ENCODE assay signal across 9 mouse cellular contexts in genomic region chr19:53851826-53852698, GRCm38 (mm10). TPM values are rescaled to one million over a fixed set of nuclear protein-coding genes. Genes with fewer than 3 reads are reported as not detected.
DNase-seq lines count a peak whose midpoint lies in the region; ATAC-seq and TF ChIP-seq lines count a peak whose summit lies in the region.
"Had no signal": no experiment of that assay in that cellular context is flagged by ENCODE, and none has a peak within 500 bp of the region (broad histone marks: within the 10 kb centered on the region; RNA-seq: fewer than 3 reads in every experiment).

No protein-coding gene starts in this region.

- no peak for TF ChIP-seq CTCF in left cerebral cortex, adult 2 months (IDR thresholded peaks at IDR 0.05)

- H3K9me3 ChIP-seq in embryonic facial prominence, embryonic 12.5 days = no peaks in the 10 kb centered on the region
- H3K9me3 ChIP-seq in hindbrain, embryonic 12.5 days (replicated peaks) = no peaks in the 10 kb centered on the region
- H3K9me3 ChIP-seq in neural tube, embryonic 12.5 days = no peaks in the 10 kb centered on the region

- 0 out of 2 replicates have a peak, but pooled peaks have one; percentile 4 for ATAC-seq in embryonic facial prominence, embryonic 12.5 days (ENCODE audit: insufficient number of reproducible peaks, insufficient read depth, low FRiP score, low TSS enrichment)
- ATAC-seq in hindbrain, embryonic 12.5 days (ENCODE audit: low FRiP score) = peak; percentile 39; the same call in 1 of the 2 replicates
- peak; percentile 43 for ATAC-seq in neural tube, embryonic 12.5 days (ENCODE audit: low FRiP score, low read depth)

- H3K27me3 ChIP-seq in embryonic facial prominence, embryonic 12.5 days = no peaks in the 10 kb centered on the region
- no peaks in the 10 kb centered on the region for H3K27me3 ChIP-seq in hindbrain, embryonic 12.5 days
- peaks cover 11% of the 10 kb centered on the region; the same call in 1 of the 2 replicates for H3K27me3 ChIP-seq in neural tube, embryonic 12.5 days (replicated peaks)

- intact Hi-C loops in left cerebral cortex, adult 2 months (cut with DNase I) = loop anchor here (5.0 kb wide), 2 partner anchors 45 to 50 kb away; no protein-coding TSS in a partner anchor

- WGBS in embryonic facial prominence, embryonic 12.5 days = 82% methylated on average over 14 of the region's 14 CpGs
- 75% methylated on average over 14 of the region's 14 CpGs for WGBS in hindbrain, embryonic 12.5 days
- WGBS in neural tube, embryonic 12.5 days = 84% methylated on average over 14 of the region's 14 CpGs

- H3K4me2 ChIP-seq in embryonic facial prominence, embryonic 12.5 days (replicated peaks) = no peak overlapping the region; the same call in 1 of the 2 replicates
- peak overlapping the region; percentile 41 for H3K4me2 ChIP-seq in hindbrain, embryonic 12.5 days (replicated peaks)
- peak overlapping the region; percentile 51 for H3K4me2 ChIP-seq in neural tube, embryonic 12.5 days (replicated peaks)

- H3K36me3 ChIP-seq in embryonic facial prominence, embryonic 12.5 days = no peaks in the 10 kb centered on the region
- H3K36me3 ChIP-seq in hindbrain, embryonic 12.5 days = no peaks in the 10 kb centered on the region
- H3K36me3 ChIP-seq in neural tube, embryonic 12.5 days = no peaks in the 10 kb centered on the region

- H3K4me3 ChIP-seq in left cerebral cortex, adult 2 months = no peak overlapping the region
- H3K4me3 ChIP-seq in embryonic facial prominence, embryonic 12.5 days = no peak overlapping the region
- no peak overlapping the region for H3K4me3 ChIP-seq in hindbrain, embryonic 12.5 days
- H3K4me3 ChIP-seq in neural tube, embryonic 12.5 days = no peak overlapping the region

- H3K9ac ChIP-seq in embryonic facial prominence, embryonic 12.5 days = no peak overlapping the region
- no peak overlapping the region for H3K9ac ChIP-seq in hindbrain, embryonic 12.5 days
- no peak overlapping the region for H3K9ac ChIP-seq in neural tube, embryonic 12.5 days

- H3K4me1 ChIP-seq in embryonic facial prominence, embryonic 12.5 days = peaks cover 40% of the 10 kb centered on the region
- peaks cover 38% of the 10 kb centered on the region for H3K4me1 ChIP-seq in hindbrain, embryonic 12.5 days
- H3K4me1 ChIP-seq in neural tube, embryonic 12.5 days = peaks cover 24% of the 10 kb centered on the region

- H3K27ac ChIP-seq in left cerebral cortex, adult 2 months = peak overlapping the region; percentile 89
- peak overlapping the region; percentile 73 for H3K27ac ChIP-seq in embryonic facial prominence, embryonic 12.5 days
- H3K27ac ChIP-seq in hindbrain, embryonic 12.5 days = peak overlapping the region; percentile 85
- no peak overlapping the region for H3K27ac ChIP-seq in neural tube, embryonic 12.5 days

- DNase-seq in left cerebral cortex, adult 2 months (ENCODE audit: extremely low spot score in 1 of 2, low spot score in 2 of 2) = no peak
- no peak for DNase-seq in left cerebral cortex, adult 11 months (ENCODE audit: low spot score)
- DNase-seq in frontal cortex, postnatal 36 days (ENCODE audit: low spot score in 2 of 2) = no peak
- no peak for DNase-seq in ovary, postnatal 10 days (ENCODE audit: low spot score)
- no peak for DNase-seq in spleen, postnatal 14 days (ENCODE audit: low spot score in 2 of 2)
- DNase-seq: spleen, adult 18-20 months had no signal

RNA-seq across cellular contexts. Expression of gene Pdcd4, which starts 40.0 kb away (rescaled TPM):
- total RNA-seq in left cerebral cortex, adult 2 months (2021) = 100 to 1,000 TPM; 102 to 114 TPM
- 114 and 129 TPM in 2 replicates for polyA plus RNA-seq in embryonic facial prominence, embryonic 12.5 days (2016; fragmentation: Nextera tagmentation; extraction: Ambion mirVana)
- polyA plus RNA-seq in hindbrain, embryonic 12.5 days (2016; fragmentation: Nextera tagmentation; extraction: Ambion mirVana) = 103 and 113 TPM in 2 replicates
- polyA plus RNA-seq in neural tube, embryonic 12.5 days (2016; fragmentation: Nextera tagmentation; extraction: Ambion mirVana) = 84.0 and 86.4 TPM in 2 replicates
